Mouse (Mus musculus) megakaryocyte, embryonic 14.5 days (primary cell): ENCODE results near the gene Klrc1.
"Not testable (repeated sequence)": the region's sequence is repeated elsewhere in the genome, so short reads cannot be mapped to it uniquely, and the experiment has no call there.

Experiments used
- FLI1 ChIP-seq: IDR thresholded peaks from 2 replicates; pipeline ENCODE4 v1.6.1; 2012; ENCODE audit warnings: low read length, inconsistent platforms, mixed read lengths
- GATA1 ChIP-seq: IDR thresholded peaks from 3 replicates; pipeline ENCODE4 v1.6.1; 2012; ENCODE audit warnings: mixed read lengths, low read length, inconsistent platforms, borderline replicate concordance

GRCm38 (mm10) chr6:129660589-129660988 is 18.2 kb downstream of the Klrc1 start, which contains the start of gene Klrc2:
- not testable (repeated sequence) for TF ChIP-seq GATA1, FLI1
